Mouse (Mus musculus) testis, adult 2 months (tissue): ENCODE measurements at regions not wholly inside any gene's neighbourhood (a gene's known extent, or its start where the extent isn't known, plus 50 kb on each side); places are given as distances from the start of the nearest gene placed in this dataset.

ENCODE experiments used
- H3K27ac ChIP-seq: fragments of 200-500 bp; 2 replicates; pipeline ENCODE4 v1.5.1; 2012; ENCODE audit warnings: low read depth, low read length; ENCODE audit not compliant: control insufficient read depth, insufficient read depth
- H3K27me3 ChIP-seq: fragments of 200-500 bp; 2 replicates; pipeline ENCODE4 v1.6.1; 2012; ENCODE audit warnings: mild to moderate bottlenecking, low read length, moderate library complexity; ENCODE audit not compliant: control insufficient read depth, insufficient read depth
- H3K36me3 ChIP-seq: fragments of 200-500 bp; 2 replicates; pipeline ENCODE4 v1.6.1; 2012; ENCODE audit warnings: mild to moderate bottlenecking, low read length; ENCODE audit not compliant: control insufficient read depth, insufficient read depth
- H3K4me1 ChIP-seq: fragments of 200-500 bp; 2 replicates; pipeline ENCODE4 v1.6.1; 2012; ENCODE audit warnings: low read length; ENCODE audit not compliant: control insufficient read depth, insufficient read depth
- H3K4me3 ChIP-seq: fragments of 200-500 bp; 2 replicates; pipeline ENCODE4 v1.5.1; 2012; ENCODE audit warnings: low read depth, mild to moderate bottlenecking, low read length, moderate library complexity, mixed read lengths; ENCODE audit not compliant: control insufficient read depth
- CTCF ChIP-seq: fragments of 200-500 bp; IDR thresholded peaks from 2 replicates; pipeline ENCODE4 v1.5.1; 2012; ENCODE audit warnings: low read depth, mild to moderate bottlenecking, inconsistent platforms, low read length, moderate library complexity; ENCODE audit not compliant: control insufficient read depth, insufficient read depth, insufficient replicate concordance
- POLR2A ChIP-seq: fragments of 200-500 bp; IDR thresholded peaks from 2 replicates; pipeline ENCODE4 v1.6.1; 2012; ENCODE audit warnings: low read depth, mild to moderate bottlenecking, inconsistent platforms, low read length, moderate library complexity; ENCODE audit not compliant: control insufficient read depth

GRCm38 (mm10) chr8:11958176-11958575, 117.9 kb downstream of the Tex29 start:
- no peaks in the 10 kb centered on the region for H3K36me3 ChIP-seq
- TF ChIP-seq POLR2A (no peak), CTCF (no peak)

GRCm38 (mm10) chr8:11959466-11959865, 119.2 kb downstream of the Tex29 start:
- Histone ChIP-seq H3K27me3 (no peaks in the 10 kb centered on the region), H3K36me3 (no peaks in the 10 kb centered on the region), H3K27ac (no peak overlapping the region), H3K4me1 (peaks cover 2% of the 10 kb centered on the region; the same call in 1 of the 2 replicates), H3K4me3 (no peak overlapping the region)
- TF ChIP-seq POLR2A = no peak
- TF ChIP-seq CTCF = no peak

More at GRCm38 (mm10) chr8:11958176-11958575, 117.9 kb downstream of the Tex29 start:
- Histone ChIP-seq H3K4me3 (no peak overlapping the region), H3K27ac (no peak overlapping the region), H3K4me1 (peaks cover 2% of the 10 kb centered on the region; the same call in 1 of the 2 replicates), H3K27me3 (no peaks in the 10 kb centered on the region)

GRCm38 (mm10) chr8:11963575-11963974, 123.3 kb downstream of the Tex29 start:
- no peak overlapping the region for H3K4me3 ChIP-seq
- H3K36me3 ChIP-seq = no peaks in the 10 kb centered on the region
- TF ChIP-seq CTCF = no peak
- no peak for TF ChIP-seq POLR2A
- no peaks in the 10 kb centered on the region for H3K27me3 ChIP-seq
- no peak overlapping the region for H3K27ac ChIP-seq
- no peaks in the 10 kb centered on the region for H3K4me1 ChIP-seq

GRCm38 (mm10) chr8:11967670-11968069, 127.4 kb downstream of the Tex29 start:
- Histone ChIP-seq H3K36me3 (no peaks in the 10 kb centered on the region), H3K27ac (no peak overlapping the region), H3K27me3 (no peaks in the 10 kb centered on the region), H3K4me3 (no peak overlapping the region), H3K4me1 (no peaks in the 10 kb centered on the region)
- TF ChIP-seq CTCF = no peak
- TF ChIP-seq POLR2A = no peak

- Histone ChIP-seq H3K36me3 (no peaks in the 10 kb centered on the region), H3K27ac (no peak overlapping the region), H3K4me3 (no peak overlapping the region), H3K4me1 (no peaks in the 10 kb centered on the region), H3K27me3 (no peaks in the 10 kb centered on the region)
- no peak for TF ChIP-seq CTCF
- no peak for TF ChIP-seq POLR2A
Observed at GRCm38 (mm10) chr8:11970515-11970914, 130.2 kb downstream of the Tex29 start.

GRCm38 (mm10) chr8:11973436-11973835, 133.2 kb downstream of the Tex29 start:
- no peaks in the 10 kb centered on the region for H3K27me3 ChIP-seq
- TF ChIP-seq POLR2A (no peak), CTCF (no peak)
- no peak overlapping the region for H3K4me3 ChIP-seq
- no peaks in the 10 kb centered on the region for H3K4me1 ChIP-seq
- no peaks in the 10 kb centered on the region for H3K36me3 ChIP-seq
- no peak overlapping the region for H3K27ac ChIP-seq

- TF ChIP-seq POLR2A (no peak), CTCF (no peak)
- H3K4me3 ChIP-seq = no peak overlapping the region
- no peaks in the 10 kb centered on the region for H3K36me3 ChIP-seq
- no peaks in the 10 kb centered on the region for H3K4me1 ChIP-seq
- H3K27ac ChIP-seq = no peak overlapping the region
- H3K27me3 ChIP-seq = no peaks in the 10 kb centered on the region
Observed at GRCm38 (mm10) chr8:11977121-11977520, 136.8 kb downstream of the Tex29 start.

GRCm38 (mm10) chr8:11979056-11979455, 138.8 kb downstream of the Tex29 start:
- Histone ChIP-seq H3K36me3 (no peaks in the 10 kb centered on the region), H3K4me3 (no peak overlapping the region), H3K27me3 (no peaks in the 10 kb centered on the region), H3K27ac (no peak overlapping the region), H3K4me1 (no peaks in the 10 kb centered on the region)
- no peak for TF ChIP-seq CTCF
- TF ChIP-seq POLR2A = no peak
